Mouse (Mus musculus) left cerebral cortex, postnatal 4 days (tissue): ENCODE data around the gene Hist1h2bf. TPM values are rescaled to one million over a fixed set of nuclear protein-coding genes. Genes with fewer than 3 reads are reported as not detected.
"Not testable (repeated sequence)": the region's sequence is repeated elsewhere in the genome, so short reads cannot be mapped to it uniquely, and the experiment has no call there.

ENCODE experiments used
- DNase-seq: peaks from one replicate; pipeline ENCODE4 v3.0.0-alpha.2; 2022
- intact Hi-C: fragments of 180-260 bp; cut with DNase I; formaldehyde crosslinking; loops from one replicate; pipeline ENCODE4 v1.15.1; 2025
- total RNA-seq, 2 experiments: library from RNA; stranded (reverse); gene quantifications; 2 replicates each; pipeline ENCODE4 v1.2.3; 2021

Gene Hist1h2bf
- total RNA-seq = 100 to 1,000 TPM in 1 of 2 experiments, 10 to 100 TPM in 1; 87.5 to 105 TPM

DNA sequence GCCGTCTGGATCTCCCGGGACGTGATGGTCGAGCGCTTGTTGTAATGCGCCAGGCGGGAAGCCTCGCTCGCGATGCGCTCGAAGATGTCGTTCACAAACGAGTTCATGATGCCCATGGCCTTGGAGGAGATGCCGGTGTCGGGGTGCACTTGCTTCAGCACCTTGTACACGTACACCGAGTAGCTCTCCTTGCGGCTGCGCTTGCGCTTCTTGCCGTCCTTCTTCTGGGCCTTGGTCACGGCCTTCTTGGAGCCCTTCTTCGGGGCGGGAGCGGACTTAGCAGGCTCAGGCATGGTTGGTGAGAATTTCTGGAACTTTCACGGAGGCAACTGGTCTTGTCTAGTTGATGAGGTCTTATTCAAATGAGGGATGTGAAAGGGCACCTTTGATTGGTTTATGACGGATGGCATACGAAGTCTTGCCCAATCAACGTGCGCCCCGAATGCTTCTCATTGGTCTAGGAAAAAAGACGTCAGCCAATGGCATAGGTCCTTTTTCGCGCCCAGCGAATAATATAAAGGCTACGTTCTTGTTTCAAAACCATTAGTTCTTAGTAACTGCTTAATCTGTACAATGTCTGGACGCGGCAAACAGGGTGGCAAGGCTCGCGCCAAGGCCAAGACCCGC, at the start of gene Hist1h2bf, which contains the start of gene Hist1h2ad:
Hist1h2bf (minus strand) TSS at position 299 of the 627 bp plus-strand sequence.
Hist1h2ad (plus strand) TSS at position 484 of the 627 bp plus-strand sequence.
- intact Hi-C loops = not testable (repeated sequence)
- DNase-seq = peak; percentile 91

GRCm38 (mm10) chr13:23622861-23623450, 49.0 kb upstream of the Hist1h2bf start:
- DNase-seq = peak; percentile 9
- intact Hi-C loops = no loop called here

- intact Hi-C loops = not testable (repeated sequence)
- DNase-seq = peak; percentile 90
These were observed 48.2 kb upstream of the Hist1h2bf start, which contains the start of gene Hist1h1e for GRCm38 (mm10) chr13:23622175-23622671. Gene Hist1h1e (minus strand): TSS chr13:23622558.

GRCm38 (mm10) chr13:23621532-23622174, 47.7 kb upstream of the Hist1h2bf start:
- intact Hi-C loops = no loop called here
- peak; percentile 52 for DNase-seq

- intact Hi-C loops = no loop called here
- peak; percentile 69 for DNase-seq
These were observed 46.9 kb upstream of the Hist1h2bf start, which contains the start of gene Hist1h2be for GRCm38 (mm10) chr13:23620733-23621531. Gene Hist1h2be (minus strand): TSS chr13:23621124.

DNA sequence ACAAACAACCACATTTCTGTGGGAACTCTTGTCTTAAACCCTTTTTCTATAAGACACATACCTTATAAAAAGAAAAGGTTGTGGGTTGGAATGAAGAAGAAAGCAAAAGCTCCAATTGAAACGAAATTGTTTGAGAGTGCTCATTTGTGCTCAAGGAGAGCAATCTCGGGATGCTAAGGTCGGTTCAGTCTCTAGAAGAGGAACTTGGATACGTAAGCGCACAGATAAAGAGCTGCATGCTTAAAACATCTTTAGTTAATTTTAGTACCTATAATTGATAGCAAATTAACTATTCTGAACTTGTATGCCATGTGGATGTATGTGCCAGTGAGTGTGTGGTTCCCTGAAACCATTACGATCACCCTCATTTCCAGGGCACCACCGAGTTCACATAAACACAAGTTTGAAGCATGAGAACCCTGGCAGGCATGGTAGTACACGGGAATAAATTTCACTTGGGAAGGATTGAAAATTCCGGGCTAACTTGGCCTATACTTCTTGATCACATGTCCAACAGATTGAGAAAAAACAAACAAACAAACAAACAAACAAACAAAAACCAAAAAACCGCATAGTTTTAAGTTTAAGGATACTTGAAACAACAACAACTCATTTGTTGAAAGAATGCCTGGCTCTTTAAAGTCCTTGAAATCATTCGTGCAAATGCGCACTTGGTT, 46.2 kb upstream of the Hist1h2bf start:
- DNase-seq = no peak
- intact Hi-C loops = no loop called here

DNA sequence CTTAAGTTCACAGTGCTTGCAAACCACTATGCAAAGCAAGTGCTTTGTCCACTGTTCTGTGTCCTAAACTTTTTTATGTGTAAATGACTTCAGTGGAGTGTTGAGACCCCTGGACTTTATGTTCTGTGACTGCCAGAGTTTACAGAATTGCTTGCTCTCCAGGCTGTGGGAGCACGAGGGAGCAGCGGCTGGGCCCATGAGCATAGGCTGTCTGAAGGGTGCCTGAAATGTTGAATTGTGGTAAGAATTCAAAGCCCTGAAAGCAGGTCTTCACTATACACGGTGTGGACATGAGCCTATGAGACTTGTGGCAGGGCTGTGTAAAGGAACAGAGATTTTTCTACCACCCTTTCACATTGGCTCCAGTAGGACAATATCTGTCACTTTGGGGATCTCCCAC, 37.6 kb upstream of the Hist1h2bf start:
- DNase-seq = no peak
- intact Hi-C loops = no loop called here

DNA sequence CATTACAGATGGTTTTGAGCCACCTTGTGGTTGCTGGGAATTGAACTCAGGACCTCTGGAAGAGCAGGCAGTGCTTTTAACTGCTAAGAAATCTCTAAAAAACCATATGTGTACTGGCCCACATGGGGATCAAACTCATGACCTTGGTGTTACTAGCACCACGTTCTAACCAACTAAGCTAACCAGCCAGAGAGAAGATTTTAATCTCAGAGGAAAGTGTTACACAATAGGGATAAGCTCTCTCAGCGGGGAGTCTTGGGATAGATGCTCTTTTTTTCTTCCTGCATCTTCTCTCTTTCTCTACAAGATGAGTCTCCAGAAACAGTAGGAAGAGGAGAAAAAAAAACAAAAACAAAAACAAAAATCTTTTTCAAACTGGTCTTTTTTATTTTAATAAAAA, 36.4 kb upstream of the Hist1h2bf start:
- intact Hi-C loops = no loop called here

GRCm38 (mm10) chr13:23609844-23610243, 35.8 kb upstream of the Hist1h2bf start:
- no peak for DNase-seq
- intact Hi-C loops = no loop called here

More for the DNA sequence above, 36.4 kb upstream of the Hist1h2bf start:
- DNase-seq = no peak

GRCm38 (mm10) chr13:23609209-23609608, 35.2 kb upstream of the Hist1h2bf start:
- intact Hi-C loops = no loop called here
- no peak for DNase-seq

- intact Hi-C loops = no loop called here
These were observed 31.1 kb upstream of the Hist1h2bf start for GRCm38 (mm10) chr13:23605052-23605451.

DNA sequence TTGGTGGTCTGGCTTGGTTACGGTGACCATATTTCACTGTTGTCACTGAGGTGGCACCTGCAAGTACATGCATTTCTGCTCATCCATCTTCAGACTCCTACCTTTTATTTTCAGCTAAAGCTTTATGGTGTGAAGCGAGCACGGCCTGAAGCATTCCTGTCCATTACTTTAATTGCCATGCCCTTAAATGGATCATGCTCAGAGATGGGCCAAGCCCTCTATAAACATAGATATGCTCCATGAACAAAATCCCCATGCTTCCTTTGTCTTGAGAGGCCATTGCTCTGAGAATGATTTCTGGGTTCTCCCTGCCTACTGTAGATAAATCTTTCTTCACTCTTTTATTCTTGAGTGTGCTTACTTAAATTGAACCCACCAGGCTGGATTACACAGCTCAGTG, 30.5 kb upstream of the Hist1h2bf start:
- no peak for DNase-seq
- intact Hi-C loops = no loop called here

More at GRCm38 (mm10) chr13:23605052-23605451, 31.1 kb upstream of the Hist1h2bf start:
- no peak for DNase-seq

GRCm38 (mm10) chr13:23603182-23603699, 29.2 kb upstream of the Hist1h2bf start:
- intact Hi-C loops = no loop called here
- no peak for DNase-seq

DNA sequence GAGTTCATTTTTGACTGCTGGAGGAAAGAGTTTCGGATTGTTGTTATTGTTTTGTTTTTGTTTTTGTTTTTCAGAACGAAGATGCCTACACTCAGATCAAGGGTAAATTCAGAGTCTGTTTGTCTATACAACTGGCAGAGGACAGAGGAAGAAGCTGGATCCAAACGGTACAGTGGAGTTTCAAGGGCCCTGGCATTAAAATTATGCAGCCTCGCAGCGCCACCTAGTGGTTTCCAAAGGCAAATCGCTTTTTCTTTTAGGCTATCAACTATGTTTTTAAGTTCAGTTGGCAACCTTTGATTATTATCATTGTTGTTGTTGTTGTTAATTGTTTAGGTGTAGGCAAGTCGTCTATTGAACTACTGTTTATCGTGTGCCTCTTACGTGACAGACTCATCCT, 24.0 kb upstream of the Hist1h2bf start:
- DNase-seq = peak; percentile 80
- intact Hi-C loops = no loop called here

- DNase-seq = no peak
- intact Hi-C loops = no loop called here
These were observed 21.8 kb upstream of the Hist1h2bf start for GRCm38 (mm10) chr13:23595622-23596372.

GRCm38 (mm10) chr13:23595185-23595584, 21.2 kb upstream of the Hist1h2bf start:
- intact Hi-C loops = no loop called here

DNA sequence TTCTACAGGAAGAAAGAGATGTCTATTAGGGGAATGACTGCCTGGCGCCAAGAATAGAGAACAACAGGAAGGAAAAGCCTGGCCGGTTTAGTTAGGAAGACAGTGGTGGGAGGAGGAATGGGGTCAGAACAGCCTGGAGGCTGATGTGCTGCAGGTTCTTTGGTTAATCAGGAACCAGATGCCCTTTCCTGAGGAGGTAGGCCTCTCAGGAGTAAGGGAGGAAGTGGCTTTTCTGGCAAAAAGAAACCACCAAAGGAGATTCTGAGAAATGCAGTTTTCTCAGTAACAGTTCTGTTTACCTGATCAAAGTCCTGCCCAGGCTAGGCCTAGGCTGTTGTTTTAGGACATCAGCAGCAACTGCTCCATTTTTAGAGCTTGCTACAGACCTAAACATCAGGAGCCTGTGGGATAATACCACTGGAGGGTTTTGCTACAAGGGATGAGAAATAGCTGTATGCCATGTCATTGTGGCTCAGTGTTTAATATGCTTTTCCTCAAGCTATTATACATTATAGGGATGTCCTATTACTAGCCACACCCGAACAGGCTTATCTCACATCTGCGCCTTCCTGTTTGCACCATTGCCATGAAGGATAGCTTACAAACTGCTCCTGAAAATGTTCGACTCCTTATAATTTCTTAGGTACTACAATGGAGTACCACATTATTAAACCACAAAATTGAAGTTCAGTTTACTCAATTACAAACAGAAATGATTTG, 19.2 kb upstream of the Hist1h2bf start:
- DNase-seq = no peak
- intact Hi-C loops = no loop called here

More at GRCm38 (mm10) chr13:23595185-23595584, 21.2 kb upstream of the Hist1h2bf start:
- DNase-seq = no peak

- intact Hi-C loops = no loop called here
- DNase-seq = peak; percentile 64
These were observed 18.6 kb upstream of the Hist1h2bf start for GRCm38 (mm10) chr13:23592614-23593013.
